Mouse (Mus musculus): ENCODE results near the gene Prkd1. TPM values are rescaled to one million over a fixed set of nuclear protein-coding genes. Genes with fewer than 3 reads are reported as not detected.

The Prkd1 gene
- under 1 TPM in 1 of 2 experiments, not detected in 1; 0.07 TPM for polyA plus RNA-seq (2017; shearing (Covaris generic))

GRCm38 (mm10) chr12:50648671-50649541, at the start of gene Prkd1:
Gene Prkd1 (minus strand): TSS chr12:50649098.

Measured in activated CD4-positive, CD25-positive, alpha-beta regulatory T cell (primary cell).